Mouse (Mus musculus) cerebellum, postnatal 36 days (tissue): ENCODE measurements around the gene B3galnt2.
"Not testable (repeated sequence)": the region's sequence is repeated elsewhere in the genome, so short reads cannot be mapped to it uniquely, and the experiment has no call there.

Experiments
- DNase-seq, 2 experiments: peaks; one replicate each; pipeline ENCODE4 v3.0.0; 2021 to 2022; ENCODE audit warnings: mixed read lengths in 2 of 2

B3galnt2 gene

DNA sequence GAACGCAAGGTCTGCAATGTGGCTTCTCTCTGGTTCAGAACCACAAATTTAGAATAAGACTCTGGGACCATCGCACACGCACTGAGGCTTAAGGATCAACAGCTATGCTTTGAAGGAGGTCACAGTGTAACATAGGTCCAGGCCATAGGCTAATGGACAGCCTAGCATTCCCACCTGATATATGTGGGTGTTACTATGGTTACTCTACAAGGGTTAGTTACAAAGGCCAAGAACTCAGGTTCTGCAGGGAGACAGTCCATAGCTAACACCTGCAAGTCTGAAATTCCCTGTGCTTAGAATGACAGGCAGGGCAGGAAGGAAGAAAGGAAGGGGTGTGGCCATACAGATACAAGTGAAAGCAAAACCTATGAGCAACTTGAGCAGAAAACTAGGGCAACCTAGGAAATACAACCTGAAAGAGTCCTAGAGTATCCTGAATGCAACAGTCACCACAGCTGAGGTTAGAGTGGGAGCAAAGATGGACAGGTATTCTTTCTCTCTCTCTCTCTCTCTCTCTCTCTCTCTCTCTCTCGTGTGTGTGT is 57.3 kb downstream of the B3galnt2 start:
- DNase-seq: no peak

- peak; percentile 23 to 30 for DNase-seq
Measured at GRCm38 (mm10) chr13:14014001-14014400, 59.7 kb downstream of the B3galnt2 start.

GRCm38 (mm10) chr13:14014540-14014939 is 60.3 kb downstream of the B3galnt2 start:
- DNase-seq: peak; percentile 35 to 47

DNA sequence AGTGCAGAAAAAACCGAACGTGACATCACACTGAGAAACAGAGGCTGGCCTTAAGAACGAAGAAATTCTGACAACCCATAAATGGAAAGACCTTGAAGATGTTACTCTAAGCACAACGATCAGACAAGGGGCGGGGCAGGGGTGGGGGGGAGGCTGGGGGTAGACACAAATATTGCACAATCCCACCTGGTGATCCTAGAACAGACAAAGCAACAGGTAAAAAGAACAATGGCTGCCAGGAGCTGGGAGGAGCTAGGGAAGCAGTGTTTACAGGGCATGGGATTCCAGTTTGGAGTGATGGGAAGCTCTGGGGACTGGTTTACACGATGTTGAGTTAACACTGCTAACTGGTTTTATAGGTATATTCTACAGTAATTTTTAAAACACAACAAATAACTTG is 61.3 kb downstream of the B3galnt2 start:
- no peak for DNase-seq

- DNase-seq: no peak
Measured at GRCm38 (mm10) chr13:14018283-14018682, 64.0 kb downstream of the B3galnt2 start.

GRCm38 (mm10) chr13:14018852-14019251 is 64.6 kb downstream of the B3galnt2 start:
- no peak for DNase-seq

GRCm38 (mm10) chr13:14021417-14021816 is 67.1 kb downstream of the B3galnt2 start:
- not testable (repeated sequence) for DNase-seq

DNA sequence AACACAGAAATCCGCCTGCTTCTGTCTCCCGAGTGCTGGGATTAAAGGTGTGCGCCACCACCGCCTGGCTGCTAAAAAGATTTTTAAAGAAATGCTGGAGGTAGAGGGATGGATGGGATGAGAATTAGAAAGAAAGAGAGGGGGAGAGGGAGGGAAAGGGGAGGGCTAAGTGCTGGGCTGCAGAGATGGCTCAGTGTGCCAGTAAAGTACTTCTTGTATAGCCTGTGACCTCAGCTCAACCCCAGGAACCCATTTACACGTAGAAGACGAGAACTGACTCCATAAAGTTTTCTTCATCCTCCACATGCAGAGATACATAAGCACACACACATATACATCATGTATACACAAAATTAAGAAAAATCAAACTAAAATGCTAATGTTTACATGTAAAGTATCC is 71.3 kb downstream of the B3galnt2 start:
- DNase-seq: no peak

DNA sequence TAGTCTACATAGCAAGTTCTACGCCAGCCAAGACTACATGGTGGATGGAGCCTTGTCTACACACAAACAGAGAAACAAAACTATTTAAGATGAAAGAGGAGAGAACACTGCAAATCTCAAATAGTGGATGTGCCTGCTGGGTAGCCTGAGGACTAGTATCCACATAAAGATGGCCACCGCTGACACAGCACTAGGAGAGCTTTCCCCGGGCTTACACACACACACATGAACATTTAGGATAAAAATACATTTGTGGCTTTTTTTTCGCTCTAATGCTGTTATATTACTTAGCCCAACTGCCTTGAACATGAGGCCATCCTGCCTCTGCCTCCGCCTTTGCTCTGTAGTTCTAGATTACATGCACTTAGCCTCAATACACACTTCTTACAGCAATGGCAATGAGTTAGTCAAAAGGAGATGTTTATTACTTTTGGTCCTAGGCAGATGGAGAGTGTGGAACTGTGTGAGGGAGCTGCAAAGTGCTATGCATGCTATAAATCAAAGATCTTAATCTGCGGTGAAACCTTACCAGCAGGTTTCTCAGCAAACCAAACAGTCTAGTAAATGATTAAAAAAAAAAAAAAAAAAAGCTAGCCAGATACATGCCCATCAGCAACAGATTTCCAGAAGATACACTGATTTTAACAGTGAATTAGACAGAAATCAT is 72.0 kb downstream of the B3galnt2 start:
- no peak for DNase-seq

DNA sequence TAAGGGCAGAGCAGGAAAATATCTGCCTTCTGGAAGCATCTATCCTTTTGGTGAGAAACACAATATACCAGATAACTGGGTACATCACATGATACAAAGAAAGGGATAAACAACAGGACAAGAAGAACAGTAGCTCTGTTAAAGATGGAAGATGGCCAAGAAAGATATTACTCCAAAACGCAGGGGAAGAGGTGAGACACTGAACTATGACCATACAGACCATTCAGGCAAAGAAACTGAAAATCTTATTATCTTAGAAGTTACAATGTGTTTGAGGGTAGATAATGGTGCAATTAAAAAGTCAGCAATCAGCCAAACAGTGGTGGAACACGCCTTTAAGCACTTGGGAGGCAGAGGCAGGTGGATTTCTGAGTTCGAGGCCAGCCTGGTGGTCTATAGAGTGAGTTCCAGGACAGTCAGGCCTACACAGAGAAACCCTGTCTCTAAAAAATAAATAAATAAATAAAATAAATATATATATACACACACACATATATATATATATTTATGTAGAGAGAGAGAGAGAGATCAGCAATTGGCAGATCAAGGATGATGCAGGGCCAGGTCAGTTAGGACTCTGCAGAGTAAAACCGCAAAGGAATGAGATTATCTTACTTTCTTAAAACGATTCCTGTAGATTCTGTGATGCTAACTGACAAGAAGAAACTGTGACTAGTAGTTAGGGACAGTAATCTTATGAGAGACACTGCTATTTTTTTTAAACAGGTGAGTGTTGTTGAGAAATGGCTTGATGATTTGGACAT is 79.2 kb downstream of the B3galnt2 start:
- no peak for DNase-seq

GRCm38 (mm10) chr13:14034073-14034348 is 79.7 kb downstream of the B3galnt2 start:
- DNase-seq: no peak

- not testable (repeated sequence) for DNase-seq
Measured at GRCm38 (mm10) chr13:14035352-14035751, 81.1 kb downstream of the B3galnt2 start.

- no peak for DNase-seq
Measured at GRCm38 (mm10) chr13:14035875-14036630, 81.8 kb downstream of the B3galnt2 start.

DNA sequence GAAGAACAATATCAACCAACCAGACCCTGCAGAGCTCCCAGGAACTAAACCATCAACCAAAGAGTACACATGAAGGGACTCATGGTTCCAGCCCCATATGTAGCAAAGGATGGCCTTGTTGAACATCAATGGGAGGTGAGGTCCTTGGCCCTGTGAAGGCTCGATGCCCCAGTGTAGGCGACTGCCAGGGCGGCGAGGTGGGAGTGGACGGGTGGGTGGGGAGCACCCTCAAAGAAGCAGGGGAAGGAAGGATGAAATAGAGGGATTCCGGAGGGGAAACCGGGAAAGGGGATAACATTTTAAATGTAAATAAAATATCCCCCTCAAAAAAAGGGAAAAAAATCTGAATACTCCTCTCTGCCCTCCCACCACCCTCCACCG is 84.6 kb downstream of the B3galnt2 start:
- no peak for DNase-seq

DNA sequence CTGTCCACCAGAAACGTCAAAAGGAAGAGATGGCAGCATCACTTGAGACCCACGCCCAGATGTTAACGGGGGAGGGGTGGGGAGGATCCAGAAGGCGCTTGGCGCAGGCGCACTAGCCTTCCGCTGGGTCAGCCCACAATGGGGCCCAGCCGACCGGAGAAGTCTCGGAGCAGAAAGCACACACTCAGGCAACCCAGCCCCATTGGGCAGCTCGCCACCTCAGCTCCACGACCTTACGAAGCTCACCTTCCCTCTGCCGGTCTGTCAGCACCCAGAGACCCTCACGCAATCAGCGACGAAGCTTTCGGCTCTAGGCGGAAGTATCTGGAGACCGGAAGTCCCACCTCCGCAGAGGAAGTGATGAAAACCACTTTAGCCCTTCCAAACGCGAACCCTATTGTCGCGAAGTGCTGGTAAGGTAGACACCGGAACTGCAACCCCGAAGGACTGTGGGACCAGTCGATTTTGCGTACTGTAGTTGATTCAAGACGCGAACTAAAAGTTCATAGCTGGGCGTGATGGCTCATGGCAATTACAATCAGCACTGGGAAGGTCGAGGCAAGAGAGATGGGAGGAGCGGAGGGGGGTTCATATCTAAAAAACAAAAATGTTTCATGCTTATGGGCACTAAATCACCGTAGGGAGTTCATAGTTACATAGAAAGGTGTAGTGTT is 85.2 kb downstream of the B3galnt2 start, which contains the start of gene Tbce:
Tbce (minus strand) TSS at position 347 of the 674 bp plus-strand sequence.
- peak; percentile 84 to 90 for DNase-seq

DNA sequence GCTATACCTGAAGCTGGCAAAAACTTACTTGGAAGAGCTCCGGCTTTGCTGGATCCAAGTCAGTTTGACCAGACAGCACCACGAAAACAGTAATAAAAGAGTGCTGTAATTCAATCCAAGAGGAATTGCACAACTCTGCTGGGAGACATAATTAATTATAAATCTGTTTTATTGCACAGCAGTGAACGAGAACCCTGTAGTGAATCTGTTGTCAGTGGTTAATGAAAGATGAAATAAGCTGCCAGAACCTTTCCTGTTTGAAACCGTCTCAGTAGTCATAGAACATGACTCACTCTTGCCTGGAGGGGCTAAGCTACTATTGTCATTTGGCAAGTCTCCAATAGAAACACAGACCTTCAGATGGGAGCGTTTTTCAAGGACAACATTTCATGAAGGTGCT is 85.9 kb downstream of the B3galnt2 start:
- DNase-seq: no peak

GRCm38 (mm10) chr13:14043851-14044250 is 89.6 kb downstream of the B3galnt2 start:
- DNase-seq: no peak

- no peak for DNase-seq
Measured at GRCm38 (mm10) chr13:14044521-14044920, 90.3 kb downstream of the B3galnt2 start.
